17 mouse cellular contexts compared by ENCODE assay signal in the genomic region with DNA sequence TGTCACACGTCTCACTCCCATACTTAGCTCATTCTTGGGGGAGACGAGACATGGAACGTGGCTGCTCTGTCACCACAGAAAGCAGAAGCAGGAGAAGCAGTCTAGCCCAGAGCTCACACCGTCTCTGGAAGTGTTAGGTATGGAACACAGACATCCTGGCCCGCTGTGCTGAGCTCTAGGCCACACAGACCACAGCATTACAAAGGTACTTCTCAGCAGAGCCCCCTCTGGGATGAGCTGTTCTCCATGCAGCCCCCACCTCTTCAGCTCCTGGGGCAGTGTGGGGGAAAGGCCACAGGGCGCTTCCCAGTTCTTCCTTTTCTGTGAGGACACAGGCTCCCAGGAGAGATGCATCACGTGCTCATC.
A peak's percentile ranks its signal among the peaks of the same experiment; 100 is the strongest.
DNase-seq lines count a peak whose midpoint lies in the region; ATAC-seq lines count a peak whose summit lies in the region.
"Had no signal": no experiment of that assay in that cellular context is flagged by ENCODE, and none has a peak within 500 bp of the region (broad histone marks: within the 10 kb centered on the region; RNA-seq: fewer than 3 reads in every experiment).

No protein-coding gene starts in this region.

- WGBS in heart, embryonic 13.5 days, result 32% methylated on average over 7 of the region's 7 CpGs
- whole genome bisulfite sequencing in midbrain, embryonic 13.5 days, result 65% methylated on average over 7 of the region's 7 CpGs
- WGBS in midbrain, embryonic 16.5 days, result 69% methylated on average over 7 of the region's 7 CpGs

- no peaks in the 10 kb centered on the region for H3K36me3 ChIP-seq in heart, embryonic 13.5 days
- H3K36me3 ChIP-seq in midbrain, embryonic 13.5 days, result no peaks in the 10 kb centered on the region
- H3K36me3 ChIP-seq in midbrain, embryonic 16.5 days (ENCODE audit: control insufficient read depth, insufficient read depth, low read length), result no peaks in the 10 kb centered on the region
- H3K36me3 ChIP-seq: embryonic facial prominence, embryonic 13.5 days; kidney, embryonic 15.5 days had no signal

- DNase-seq in heart, postnatal 14 days, result no peak
- no peak for DNase-seq in adrenal gland, postnatal 25 days
- DNase-seq in adrenal gland, postnatal 10 days, result no peak
- DNase-seq: adrenal gland, postnatal 14 days; cerebellum, adult 8-10 months; right cerebral cortex, postnatal 4 days had no signal

- intact Hi-C loops in heart, postnatal 14 days (cut with DNase I), result no loop called here

- H3K9me3 ChIP-seq in heart, embryonic 13.5 days, result no peaks in the 10 kb centered on the region
- H3K9me3 ChIP-seq in midbrain, embryonic 13.5 days, result no peaks in the 10 kb centered on the region
- no peaks in the 10 kb centered on the region for H3K9me3 ChIP-seq in midbrain, embryonic 16.5 days (replicated peaks; ENCODE audit: control insufficient read depth, low read length, poor library complexity, severe bottlenecking)
- H3K9me3 ChIP-seq: embryonic facial prominence, embryonic 13.5 days; kidney, embryonic 15.5 days had no signal

- peak overlapping the region; percentile 70 for H3K27ac ChIP-seq in heart, embryonic 13.5 days (replicated peaks)
- no peak overlapping the region for H3K27ac ChIP-seq in midbrain, embryonic 13.5 days
- H3K27ac ChIP-seq in midbrain, embryonic 16.5 days (ENCODE audit: low read length), result no peak overlapping the region
- H3K27ac ChIP-seq: embryonic facial prominence, embryonic 13.5 days; kidney, embryonic 15.5 days; liver, embryonic 14.5 days had no signal

- peak overlapping the region; percentile 16; the same call in 1 of the 2 replicates for H3K4me2 ChIP-seq in heart, embryonic 13.5 days
- no peak overlapping the region for H3K4me2 ChIP-seq in midbrain, embryonic 13.5 days (replicated peaks)
- no peak overlapping the region for H3K4me2 ChIP-seq in midbrain, embryonic 16.5 days (ENCODE audit: low read length)
- H3K4me2 ChIP-seq: embryonic facial prominence, embryonic 13.5 days; kidney, embryonic 15.5 days; midbrain, embryonic 11.5 days had no signal

- H3K4me1 ChIP-seq in heart, embryonic 13.5 days, result peaks cover 26% of the 10 kb centered on the region
- no peaks in the 10 kb centered on the region for H3K4me1 ChIP-seq in midbrain, embryonic 13.5 days (replicated peaks)
- H3K4me1 ChIP-seq in midbrain, embryonic 16.5 days (ENCODE audit: control insufficient read depth, insufficient read depth, low read length), result no peaks in the 10 kb centered on the region; the same call in 1 of the 2 replicates

- H3K4me3 ChIP-seq in heart, embryonic 13.5 days, result no peak overlapping the region
- no peak overlapping the region for H3K4me3 ChIP-seq in midbrain, embryonic 13.5 days (replicated peaks)
- no peak overlapping the region for H3K4me3 ChIP-seq in midbrain, embryonic 16.5 days (ENCODE audit: low read depth, low read length)
- H3K4me3 ChIP-seq: embryonic facial prominence, embryonic 13.5 days; kidney, embryonic 15.5 days had no signal

- peak overlapping the region; percentile 40; the same call in 1 of the 2 replicates for H3K9ac ChIP-seq in heart, embryonic 13.5 days
- H3K9ac ChIP-seq in midbrain, embryonic 13.5 days (replicated peaks), result no peak overlapping the region
- no peak overlapping the region for H3K9ac ChIP-seq in midbrain, embryonic 16.5 days (ENCODE audit: low read depth, low read length)
- H3K9ac ChIP-seq: embryonic facial prominence, embryonic 13.5 days; kidney, embryonic 15.5 days; liver, embryonic 14.5 days had no signal

- no peaks in the 10 kb centered on the region for H3K27me3 ChIP-seq in heart, embryonic 13.5 days (replicated peaks)
- H3K27me3 ChIP-seq in midbrain, embryonic 13.5 days, result no peaks in the 10 kb centered on the region
- H3K27me3 ChIP-seq in midbrain, embryonic 16.5 days (ENCODE audit: control insufficient read depth, insufficient read depth, low read depth, low read length), result no peaks in the 10 kb centered on the region
- H3K27me3 ChIP-seq: embryonic facial prominence, embryonic 13.5 days; kidney, embryonic 15.5 days; Patski had no signal

- ATAC-seq in heart, embryonic 13.5 days (ENCODE audit: extremely low read depth, insufficient number of reproducible peaks, low FRiP score, low TSS enrichment), result no peak; the same call in 1 of the 2 replicates
- ATAC-seq in midbrain, embryonic 13.5 days, result 0 out of 2 replicates have a peak, but pooled peaks have one; percentile 40
- ATAC-seq in midbrain, embryonic 16.5 days, result no peak
- peak; percentile 71 for ATAC-seq in granulocyte monocyte progenitor cell, adult 5-6 weeks (replicated peaks; ENCODE audit: poor library complexity, severe bottlenecking)
- peak; percentile 56 for ATAC-seq in megakaryocyte, adult 5-6 weeks (ENCODE audit: poor library complexity, severe bottlenecking)
- ATAC-seq: CD4-positive, CD25-positive, alpha-beta regulatory T cell, adult 4 months; Patski had no signal

Comparison
In these comparisons a context has a peak if more than half of its experiments do, and no peak if none do; other contexts are left out.
1. ATAC-seq: peak in midbrain, embryonic 13.5 days (single experiment), granulocyte monocyte progenitor cell, adult 5-6 weeks (single experiment) and megakaryocyte, adult 5-6 weeks (single experiment); none in heart, embryonic 13.5 days (single experiment) and midbrain, embryonic 16.5 days (single experiment).